Mouse (Mus musculus) lung, postnatal 4 days (tissue): ENCODE measurements around the gene Zfp455.
"Not testable (repeated sequence)": the region's sequence is repeated elsewhere in the genome, so short reads cannot be mapped to it uniquely, and the experiment has no call there.

Experiments used
- DNase-seq, 2 experiments: peaks; one replicate each; pipeline ENCODE4 v3.0.0; 2021

The Zfp455 gene

DNA sequence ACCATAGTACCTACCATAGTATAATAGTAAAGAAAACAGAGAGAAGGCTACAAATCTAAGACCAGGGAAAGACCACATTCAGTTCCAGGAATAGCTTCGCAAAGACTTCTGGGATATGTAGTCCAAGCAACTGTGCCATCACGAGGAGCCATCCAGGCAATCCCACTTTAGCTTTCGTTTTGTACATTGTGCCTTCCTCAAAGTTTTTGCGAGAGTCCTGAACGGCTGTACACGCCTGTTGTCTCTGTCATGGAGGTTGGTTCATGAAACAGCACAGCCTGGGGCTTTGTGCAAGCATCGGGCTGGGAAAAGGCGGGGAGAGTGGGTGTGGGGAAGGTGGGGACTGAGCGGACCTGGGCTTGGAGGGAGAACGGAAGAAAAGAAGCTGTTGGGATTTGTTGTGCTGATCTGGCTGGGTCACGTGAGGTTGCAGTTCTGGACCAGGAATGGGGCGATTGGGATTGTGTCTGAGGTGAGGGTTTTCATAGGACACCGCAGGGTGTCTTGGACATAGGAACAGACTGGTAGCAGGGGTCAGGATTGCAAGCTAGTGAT is at the start of gene Zfp455:
Zfp455 (plus strand) TSS at position 167 of the 555 bp plus-strand sequence.
- DNase-seq: peak; percentile 46 to 67

GRCm38 (mm10) chr13:67166122-67166521 is 28.2 kb upstream of the Zfp455 start:
- DNase-seq: not testable (repeated sequence)

DNA sequence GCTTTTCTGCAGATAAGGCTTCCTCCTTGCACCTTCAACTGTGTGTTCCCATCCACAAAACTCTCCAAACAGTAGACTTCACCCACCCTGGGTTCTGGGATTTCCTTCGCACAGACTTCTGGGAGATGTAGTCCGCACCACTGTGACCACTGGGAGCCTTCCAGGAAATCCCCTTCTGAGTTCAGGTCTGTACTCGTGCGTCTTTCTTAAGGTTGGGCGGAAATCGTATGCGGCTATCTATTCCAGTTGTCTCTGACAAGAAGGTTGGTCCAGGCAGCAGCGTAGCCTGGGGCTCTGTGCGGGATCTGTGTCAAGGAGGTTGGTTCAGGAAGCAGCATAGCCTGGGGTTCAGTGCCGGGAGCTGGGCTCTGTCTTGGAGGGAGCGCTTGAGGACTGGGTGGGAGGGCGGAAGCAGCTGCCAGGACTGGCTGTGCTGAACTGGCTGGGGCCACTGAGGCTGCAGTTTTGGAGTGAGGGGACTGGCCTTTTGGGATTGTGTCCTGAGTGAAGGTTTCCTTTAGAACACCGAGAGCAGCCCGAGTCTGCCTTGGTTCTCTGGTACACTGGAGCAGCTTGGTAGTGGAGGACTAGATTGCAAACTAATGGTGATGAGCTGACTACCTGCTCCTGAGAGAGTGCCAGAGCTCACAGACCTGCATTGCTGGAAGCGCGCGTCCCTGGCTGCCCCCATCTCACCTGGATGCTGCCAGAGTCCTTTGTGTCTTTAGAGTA is 21.1 kb upstream of the Zfp455 start, which contains the start of gene Rsl1:
Rsl1 (plus strand) TSS at position 192 of the 732 bp plus-strand sequence.
- peak; percentile 77 to 83 for DNase-seq

GRCm38 (mm10) chr13:67173723-67174055 is 20.6 kb upstream of the Zfp455 start:
- peak in 1 of 2 experiments; percentile 7 for DNase-seq

- DNase-seq: no peak
These were observed 7.3 kb downstream of the Zfp455 start for GRCm38 (mm10) chr13:67201656-67202055.

- no peak for DNase-seq
These were observed 19.8 kb downstream of the Zfp455 start for GRCm38 (mm10) chr13:67214015-67214607.
